Mouse (Mus musculus) neural tube, embryonic 10.5 days (tissue): ENCODE measurements around the gene Sh2d6.
"Not testable (repeated sequence)": the region's sequence is repeated elsewhere in the genome, so short reads cannot be mapped to it uniquely, and the experiment has no call there.

Source experiments
- DNase-seq: peaks from one replicate; pipeline ENCODE4 v3.0.0-alpha.2; 2017; ENCODE audit warnings: low spot score; ENCODE audit errors: extremely low spot score

Gene Sh2d6

DNA sequence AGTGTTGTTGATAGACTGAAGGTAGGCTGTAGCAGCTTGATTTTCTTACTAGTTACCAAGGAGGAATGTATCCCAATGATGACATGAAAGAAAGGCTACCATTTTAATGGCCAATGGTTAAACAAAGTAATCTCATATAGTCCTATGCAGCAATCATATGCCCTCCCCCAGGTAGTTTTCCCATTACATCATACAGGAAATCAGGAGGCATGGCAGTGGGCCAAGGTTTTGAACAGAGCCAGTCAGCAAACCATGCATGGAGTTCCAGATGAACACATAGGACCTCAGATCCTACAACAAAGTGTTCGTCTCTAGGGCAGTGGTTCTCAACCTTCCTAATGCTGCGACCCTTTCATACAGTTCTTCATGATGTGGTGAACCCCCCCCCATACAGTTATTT lies 17.6 kb downstream of the Sh2d6 start:
- DNase-seq: no peak

DNA sequence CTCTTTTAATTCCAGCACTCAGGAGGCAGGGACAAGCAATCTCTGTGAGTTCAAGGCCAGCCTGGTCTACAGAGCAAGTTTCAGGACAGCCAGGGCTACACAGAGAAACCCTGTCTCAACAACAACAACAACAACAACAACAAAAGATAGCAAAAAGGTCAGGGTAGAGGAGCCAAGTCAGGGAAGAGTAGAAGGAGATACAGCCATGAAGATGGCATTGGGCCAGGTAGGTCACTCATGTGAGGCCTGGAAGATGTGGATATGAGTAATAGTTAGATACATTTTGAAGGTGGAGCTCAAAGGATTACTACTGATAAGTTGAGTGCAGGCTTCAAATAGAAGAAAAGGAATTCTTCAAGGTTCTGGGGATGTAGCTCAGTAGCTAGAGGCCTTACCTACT lies 18.2 kb downstream of the Sh2d6 start:
- DNase-seq: no peak

DNA sequence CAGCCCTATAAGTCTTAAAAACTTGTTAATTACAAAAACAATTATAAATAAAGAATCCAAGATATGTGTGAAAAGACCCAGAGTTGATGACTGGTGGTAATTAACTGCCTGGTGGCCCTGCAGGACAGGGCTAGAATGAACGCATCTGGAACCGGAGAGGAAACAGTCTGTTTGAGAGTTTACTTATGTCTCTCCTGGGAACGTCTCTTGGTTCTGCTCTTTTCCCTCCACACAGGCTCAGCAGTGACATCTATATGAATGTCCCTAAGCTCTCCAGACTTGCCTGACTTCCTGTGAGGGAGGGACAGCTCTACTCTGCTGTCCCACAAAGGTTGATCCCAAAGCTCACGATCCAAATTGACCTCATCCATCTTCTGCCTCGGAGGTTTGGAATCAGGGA lies 22.6 kb downstream of the Sh2d6 start:
- no peak for DNase-seq

DNA sequence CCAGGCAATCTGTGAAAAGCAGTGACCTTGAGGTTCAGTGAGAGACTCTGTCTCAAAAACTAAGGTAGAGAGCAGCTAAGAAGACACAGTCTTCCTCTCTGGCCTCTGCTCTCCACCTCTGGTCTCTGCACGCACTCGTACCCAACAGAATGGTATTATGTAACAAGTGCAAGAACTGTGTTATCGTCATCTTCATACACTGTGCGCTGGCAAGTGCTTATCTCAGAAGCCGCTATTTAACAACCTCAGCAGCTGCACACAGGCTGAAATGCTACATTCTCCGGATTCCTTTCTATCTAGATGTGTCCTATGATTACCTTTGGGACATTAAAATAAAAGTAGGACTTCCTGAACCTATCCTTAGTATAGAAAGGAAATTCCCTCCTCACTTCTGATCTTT lies 28.6 kb downstream of the Sh2d6 start:
- DNase-seq: no peak

DNA sequence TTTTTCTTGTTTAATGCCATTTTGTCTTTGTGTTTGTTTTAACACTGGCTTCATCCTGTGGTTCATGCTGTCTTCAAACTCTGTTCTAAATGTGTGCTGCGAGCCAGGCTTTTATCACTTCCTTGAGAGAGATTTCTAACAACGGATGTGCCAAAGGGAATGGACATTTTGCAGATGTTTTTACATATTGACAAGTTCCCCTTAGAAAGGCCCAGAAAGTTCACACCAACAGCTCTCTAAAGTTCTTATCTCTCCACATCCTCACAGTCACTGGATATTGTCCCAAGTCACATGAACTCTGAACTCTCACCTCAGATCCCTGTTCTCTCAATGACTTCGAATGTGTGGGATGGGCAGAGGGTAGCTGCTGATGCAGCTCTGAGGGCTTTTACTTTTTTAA lies 30.4 kb downstream of the Sh2d6 start:
- DNase-seq: no peak

DNA sequence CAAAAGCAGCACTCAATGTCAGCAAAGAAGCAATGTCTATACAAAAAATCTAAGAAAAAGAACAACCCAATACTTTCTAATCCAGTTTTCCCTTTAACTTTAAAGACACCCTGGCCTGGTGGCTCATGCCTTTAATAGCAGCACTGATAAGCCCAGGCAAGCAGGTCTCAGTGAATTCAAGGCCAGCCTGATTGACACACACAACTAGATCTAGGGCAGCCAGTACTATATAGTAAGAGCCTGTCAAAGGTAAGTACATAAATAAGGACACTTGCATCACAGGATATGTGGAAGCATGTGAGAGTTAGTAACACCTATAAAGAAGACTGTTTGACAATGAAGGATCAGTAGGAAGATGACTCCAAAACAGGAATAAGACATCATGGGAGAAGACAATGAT lies 32.0 kb downstream of the Sh2d6 start:
- no peak for DNase-seq

DNA sequence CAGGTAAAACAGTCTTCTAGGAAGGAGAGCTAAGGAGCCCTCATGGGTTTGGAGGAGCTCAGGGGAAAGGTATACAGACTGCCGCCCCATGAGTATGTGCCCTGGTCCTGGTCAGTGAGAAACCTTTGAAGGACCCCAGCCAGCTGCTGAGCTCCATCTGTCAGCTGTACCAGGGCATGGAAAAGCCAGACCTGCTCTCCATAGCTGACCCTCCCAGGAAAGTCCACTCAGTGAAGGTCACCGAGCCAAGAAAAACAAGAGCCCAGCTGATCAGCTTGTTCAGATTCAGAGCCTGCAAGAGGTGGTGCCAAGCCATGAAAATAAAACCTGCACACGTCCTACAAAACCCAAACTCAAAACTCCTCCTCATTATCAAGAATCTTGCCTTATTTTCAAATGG lies 32.7 kb downstream of the Sh2d6 start:
- DNase-seq: no peak

DNA sequence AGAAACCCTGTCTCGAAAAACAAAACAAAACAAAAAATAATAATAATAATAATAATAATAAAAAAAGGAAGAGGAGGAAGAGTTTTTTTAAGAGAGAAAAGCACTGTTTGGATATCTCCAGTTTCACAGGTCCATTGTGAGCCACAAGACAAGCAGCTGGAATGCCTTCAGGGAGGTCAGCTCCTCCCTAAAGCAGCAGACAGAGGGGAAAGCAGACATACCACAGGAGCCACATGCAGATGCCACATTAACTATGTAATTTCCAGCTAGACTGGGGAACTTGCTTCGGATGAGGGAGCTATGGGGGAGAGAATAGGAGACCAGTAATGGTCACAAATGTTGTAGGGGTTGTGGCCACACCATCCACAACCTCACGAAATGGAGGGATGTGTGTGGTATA lies 34.2 kb downstream of the Sh2d6 start:
- no peak for DNase-seq

DNA sequence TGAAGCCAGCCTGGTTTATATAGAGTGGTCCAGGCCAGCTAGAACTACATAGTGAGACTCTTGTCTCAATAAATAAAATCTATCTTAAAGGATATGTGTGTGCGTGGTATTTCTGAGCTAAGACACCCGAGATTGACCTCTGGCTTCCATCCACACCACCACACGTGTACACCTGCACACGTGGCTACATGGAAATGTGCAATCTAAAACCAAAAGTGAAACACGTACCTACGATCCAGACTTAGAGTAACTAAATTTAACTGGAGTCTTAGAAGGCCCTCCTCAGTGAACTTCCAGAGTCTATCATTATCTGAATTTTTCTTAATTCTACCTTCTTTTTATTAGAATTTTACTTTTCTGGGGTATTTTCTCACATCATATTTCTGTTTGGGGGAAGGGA lies 35.2 kb downstream of the Sh2d6 start:
- DNase-seq: no peak

DNA sequence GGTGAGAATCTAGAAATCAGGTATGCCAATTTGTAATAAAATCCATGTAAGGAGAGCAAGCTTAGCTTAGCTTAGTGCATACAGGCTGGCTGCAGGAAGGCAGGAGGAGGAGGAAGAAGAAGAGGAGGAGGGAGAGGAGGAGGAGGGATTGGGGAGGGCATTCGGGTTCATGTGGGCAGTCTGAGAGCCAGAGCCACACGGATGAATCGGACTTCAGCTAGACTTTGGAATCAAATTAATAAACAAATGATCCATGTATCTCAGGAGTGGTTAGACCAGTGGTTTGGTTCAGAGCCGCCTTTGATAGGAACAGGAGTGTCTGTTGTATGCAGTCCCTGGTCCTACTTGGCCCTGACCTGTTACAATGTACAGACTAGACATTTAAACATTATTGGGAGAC lies 36.6 kb downstream of the Sh2d6 start:
- DNase-seq: no peak

DNA sequence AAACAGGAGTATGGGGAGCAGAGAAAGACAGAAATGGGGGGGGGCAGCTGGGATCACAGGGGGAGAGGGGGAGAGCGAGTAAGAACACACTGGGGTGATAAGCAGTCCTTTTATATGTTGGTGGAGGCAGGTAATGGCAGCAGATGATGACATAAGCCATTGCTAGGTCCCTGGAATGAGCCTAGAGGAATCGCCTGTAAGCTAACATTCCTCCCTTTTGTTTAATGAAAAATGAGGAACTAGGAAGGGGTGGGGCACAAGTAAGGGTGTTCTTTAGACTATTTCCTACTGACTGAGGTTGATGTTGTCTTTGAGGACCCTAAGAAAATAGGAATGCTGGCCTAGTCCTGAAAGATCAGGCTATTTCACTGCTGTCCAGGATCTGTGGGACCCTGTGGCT lies 39.4 kb downstream of the Sh2d6 start:
- DNase-seq: no peak

DNA sequence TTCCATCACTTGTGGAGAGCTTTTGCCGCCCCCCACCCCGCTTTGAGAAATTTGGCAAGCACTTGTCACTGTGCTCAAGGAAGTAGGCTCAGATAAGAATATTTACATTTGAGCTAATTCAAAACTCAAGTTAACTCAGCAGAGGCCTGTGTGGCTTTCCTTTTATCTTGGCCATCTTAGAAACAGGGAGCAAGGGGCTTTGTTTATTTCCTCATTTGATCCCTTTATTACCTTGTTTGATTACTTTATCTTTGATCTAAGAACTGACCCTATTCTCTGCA lies 41.1 kb downstream of the Sh2d6 start:
- no peak for DNase-seq

DNA sequence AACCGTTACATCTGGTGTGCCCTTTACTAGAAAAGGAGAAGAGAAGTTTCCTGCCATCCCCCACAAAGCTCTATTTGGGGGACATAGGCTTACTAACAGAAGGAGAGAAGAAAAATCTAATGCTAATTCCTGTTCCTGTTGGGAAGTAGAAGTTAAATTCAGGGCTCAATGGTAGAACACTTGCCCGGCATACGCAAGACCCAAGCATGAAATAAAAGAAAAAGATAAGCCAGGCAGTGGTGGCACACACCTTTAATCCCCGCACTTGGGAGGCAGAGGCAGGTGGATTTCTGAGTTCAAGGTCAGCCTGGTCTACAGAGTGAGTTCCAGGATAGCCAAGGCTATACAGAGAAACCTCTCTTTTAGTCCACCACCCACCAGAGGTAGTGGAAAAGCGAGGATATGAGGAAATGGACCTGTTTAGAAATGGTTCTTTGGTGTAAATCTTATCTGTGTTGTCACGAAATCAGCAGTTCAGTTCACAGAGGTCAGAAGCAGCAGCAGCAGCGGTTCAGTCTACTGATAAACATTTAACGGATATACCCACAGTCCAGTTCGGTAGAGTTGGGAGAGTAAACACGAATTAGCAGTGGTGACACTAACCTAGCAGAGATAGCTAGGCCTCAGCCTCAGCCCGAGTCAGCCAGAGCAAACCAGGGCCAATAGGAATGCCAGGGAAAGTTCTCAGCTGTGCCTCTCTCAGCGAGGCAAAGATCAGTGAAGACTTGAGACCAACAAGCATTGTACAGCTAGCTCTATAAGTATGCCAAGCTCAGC lies 41.7 kb downstream of the Sh2d6 start:
- DNase-seq: no peak

DNA sequence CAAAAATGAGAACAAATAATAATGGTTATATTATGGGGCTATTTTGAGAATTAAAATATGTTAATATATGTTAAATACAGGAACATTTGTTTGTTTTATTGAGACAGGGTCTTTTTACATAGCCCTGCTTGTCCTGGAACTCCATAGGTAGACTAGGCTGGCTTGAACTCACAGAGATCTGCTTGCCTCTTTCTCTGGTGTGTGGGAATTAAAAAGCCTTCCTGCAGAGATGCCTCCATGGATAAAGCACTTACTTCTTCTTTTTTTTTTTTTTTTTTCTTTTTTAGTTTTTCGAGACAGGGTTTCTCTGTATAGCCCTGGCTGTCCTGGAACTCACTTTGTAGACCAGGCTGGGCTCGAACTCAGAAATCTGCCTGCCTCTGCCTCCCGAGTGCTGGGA lies 42.8 kb downstream of the Sh2d6 start:
- DNase-seq: not testable (repeated sequence)

DNA sequence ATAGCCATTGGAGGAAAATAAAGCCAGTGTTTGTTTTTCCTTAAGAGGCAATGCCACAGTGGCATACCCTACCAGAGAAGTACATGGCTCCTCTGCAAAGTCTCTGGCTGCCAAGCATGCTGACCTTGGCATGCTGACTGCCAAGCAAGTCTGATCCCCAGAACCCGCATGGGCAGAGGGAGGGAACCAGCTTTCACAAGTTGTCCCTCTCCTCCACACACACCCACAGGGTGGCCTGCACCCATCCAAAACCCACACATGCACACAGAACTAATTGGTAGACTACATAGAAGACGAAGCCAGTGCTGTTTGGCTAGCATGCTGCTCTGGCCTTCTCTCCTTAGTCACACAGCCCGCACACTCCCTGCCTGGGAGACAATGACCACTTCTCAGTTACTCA lies 43.9 kb downstream of the Sh2d6 start:
- no peak for DNase-seq

DNA sequence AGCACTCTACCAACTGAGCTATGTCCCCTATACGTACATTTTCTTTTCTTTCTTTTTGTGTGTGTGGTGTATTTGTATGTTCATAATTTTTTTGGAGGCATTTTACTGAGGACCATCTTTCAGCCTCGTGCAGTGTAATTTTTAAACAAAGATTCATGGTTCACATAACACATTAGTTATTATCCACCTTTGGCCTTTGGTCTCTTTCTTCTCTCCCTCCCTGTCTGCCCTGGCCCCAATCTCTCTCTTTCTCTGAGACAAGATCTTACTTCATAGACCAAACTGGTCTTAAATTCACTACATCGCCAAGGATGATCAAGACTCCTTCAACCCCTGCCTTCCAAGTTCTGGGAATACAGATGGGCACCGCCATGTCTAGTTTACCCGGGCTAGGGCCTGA lies 44.7 kb downstream of the Sh2d6 start:
- DNase-seq: no peak

DNA sequence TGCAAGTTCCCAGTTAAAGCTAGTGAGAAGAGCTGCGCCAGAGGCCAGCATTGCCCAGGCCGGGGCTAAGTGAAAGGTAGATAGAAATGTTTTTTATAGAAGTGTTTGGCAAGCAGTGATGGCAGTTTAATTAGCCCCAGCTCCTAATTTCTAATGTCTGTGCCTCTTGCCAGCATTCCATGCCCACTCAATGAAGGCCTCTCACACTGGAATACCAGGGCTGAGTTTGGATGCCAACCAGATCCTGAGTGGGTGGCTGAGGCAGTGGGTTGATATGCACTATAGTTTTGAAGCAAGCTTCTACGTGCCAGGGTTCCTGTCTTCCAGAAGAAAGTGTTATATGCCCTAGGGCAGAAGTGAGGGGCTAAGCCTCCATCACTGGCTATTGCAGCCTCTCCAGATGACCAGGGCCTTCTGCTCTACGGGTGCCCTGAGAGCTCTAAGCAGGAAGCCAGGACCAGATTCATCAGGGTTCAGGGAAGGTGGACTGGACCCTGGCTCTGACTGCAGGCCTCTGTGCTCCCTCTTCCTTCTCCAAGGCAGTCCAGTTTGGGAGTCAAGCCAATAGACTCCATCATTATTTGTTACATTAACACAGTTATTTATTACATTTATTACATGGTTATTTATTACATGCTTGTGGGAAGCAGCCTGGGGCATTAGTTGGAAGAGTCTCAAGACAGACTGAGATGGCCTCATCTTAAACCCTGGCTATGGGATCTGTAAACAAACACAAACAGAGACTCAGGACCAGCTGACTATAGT lies 46.1 kb downstream of the Sh2d6 start:
- DNase-seq: no peak

DNA sequence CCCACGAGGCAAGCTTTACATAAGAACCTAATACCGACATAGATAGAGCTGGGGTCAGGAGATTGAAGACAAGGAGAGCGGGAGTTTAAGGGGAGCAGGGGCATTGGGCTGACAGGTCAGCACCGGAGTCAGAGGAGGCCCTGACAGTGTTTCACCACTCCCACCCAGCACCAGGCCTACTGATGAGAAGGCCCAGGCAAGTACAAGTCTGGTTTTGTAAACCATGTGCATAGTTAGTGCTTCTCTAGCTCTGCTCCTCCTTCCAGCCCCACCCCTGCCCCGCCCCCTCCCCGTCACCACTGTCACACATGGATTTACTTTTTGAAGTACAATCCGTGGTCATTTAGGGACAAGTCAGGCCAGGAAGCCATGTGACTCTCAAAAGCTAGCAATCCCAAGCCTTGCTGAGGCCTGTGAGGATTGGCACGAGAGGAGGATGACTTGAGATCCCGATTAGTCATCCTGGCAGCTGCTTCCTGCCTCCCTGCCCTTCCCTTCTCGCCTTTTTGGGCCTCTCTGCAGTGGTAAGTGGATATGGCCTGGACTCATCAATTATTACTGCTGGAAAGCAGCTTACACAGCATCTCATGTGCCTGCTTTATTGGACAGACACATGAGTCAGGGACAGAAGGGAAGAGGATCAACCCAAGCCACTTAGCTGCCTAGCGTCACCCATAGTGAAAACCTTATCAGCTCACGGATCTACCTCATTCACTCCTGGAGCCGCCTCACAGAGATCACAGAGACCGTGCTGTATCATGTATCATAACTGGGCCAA lies 48.1 kb downstream of the Sh2d6 start:
- peak; percentile 17 for DNase-seq

DNA sequence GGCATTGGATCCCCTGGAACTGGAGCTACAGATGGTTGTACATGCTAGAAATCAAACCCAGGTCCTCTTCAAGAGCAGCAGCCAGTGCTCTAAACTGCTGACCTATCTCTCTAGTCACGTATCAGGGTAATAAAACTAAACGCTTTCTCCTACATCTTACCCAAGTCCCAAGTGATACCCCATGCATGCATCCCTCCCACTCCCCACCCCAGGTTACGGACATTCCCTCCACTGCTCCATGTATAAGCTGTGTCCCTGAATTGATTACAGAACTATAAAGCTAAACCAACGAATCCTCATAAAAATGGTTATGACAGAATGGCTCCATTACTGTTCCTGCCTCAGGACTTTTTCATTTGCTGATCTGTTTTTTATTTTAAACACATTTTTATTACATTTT lies 55.3 kb downstream of the Sh2d6 start:
- DNase-seq: no peak

DNA sequence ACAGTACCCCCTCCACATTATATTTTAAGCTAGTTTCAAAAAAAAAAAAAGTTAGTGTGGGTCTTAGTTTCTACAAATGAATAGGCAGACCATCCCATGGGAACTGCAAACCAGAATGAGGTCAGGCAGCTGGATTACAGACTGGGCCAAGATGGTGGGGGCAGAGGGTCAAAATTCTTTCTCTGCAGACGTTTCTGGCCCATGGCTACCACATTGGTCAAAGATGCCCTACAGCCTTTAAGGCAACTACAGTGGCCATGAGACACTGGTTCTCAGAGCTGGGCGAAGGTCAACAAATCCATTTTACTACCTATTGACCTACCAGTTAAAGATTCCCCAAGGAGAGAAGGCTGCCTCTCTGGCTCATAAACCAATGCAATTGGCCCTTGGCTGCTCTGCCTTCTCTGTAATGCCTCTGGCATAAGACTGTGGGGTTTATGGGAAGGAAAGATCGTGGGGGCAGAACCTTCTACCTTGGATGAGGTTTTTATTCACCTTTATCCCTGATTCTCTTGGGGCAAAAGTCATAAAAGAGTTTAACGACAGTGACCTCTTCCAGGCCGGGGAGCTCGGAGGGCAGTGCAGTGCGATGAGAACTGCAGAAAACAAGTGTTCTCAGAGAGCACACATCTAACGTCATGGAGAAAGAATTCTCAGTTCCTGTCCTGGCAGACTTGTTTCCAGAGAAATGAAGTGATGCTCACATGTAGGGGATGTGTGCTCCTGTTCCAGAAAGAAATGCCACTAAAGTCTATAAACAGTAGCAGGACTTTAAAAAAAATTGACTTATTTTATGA lies 55.9 kb downstream of the Sh2d6 start:
- no peak for DNase-seq
